Mouse (Mus musculus) C2C12 (cell line): ENCODE measurements around the gene Ccdc173. TPM values are rescaled to one million over a fixed set of nuclear protein-coding genes. Genes with fewer than 3 reads are reported as not detected.

Experiments used
- H3K27me3 ChIP-seq: one replicate; pipeline ENCODE4 v1.6.1; 2011; ENCODE audit not compliant: control insufficient read depth, insufficient read depth, insufficient read length
- H3K36me3 ChIP-seq: one replicate; pipeline ENCODE4 v1.6.1; 2011; ENCODE audit not compliant: control insufficient read depth, insufficient read depth
- H3K4me3 ChIP-seq: one replicate; pipeline ENCODE4 v1.5.1; 2011; ENCODE audit warnings: mild to moderate bottlenecking, control low read depth; ENCODE audit not compliant: poor library complexity, insufficient read depth, severe bottlenecking
- H3K79me2 ChIP-seq: one replicate; pipeline ENCODE4 v1.6.1; 2011; ENCODE audit not compliant: control insufficient read depth, insufficient read depth
- H3K79me3 ChIP-seq: one replicate; pipeline ENCODE4 v1.6.1; 2011; ENCODE audit warnings: low read depth, control low read depth
- H3ac ChIP-seq: one replicate; pipeline ENCODE3; 2011; ENCODE audit warnings: low read depth; ENCODE audit not compliant: control insufficient read depth, insufficient read length
- CEBPB ChIP-seq: IDR thresholded peaks from one replicate; pipeline ENCODE4 v1.6.1; 2011; ENCODE audit warnings: low read depth, mild to moderate bottlenecking, control low read depth, moderate library complexity
- CTCF ChIP-seq: IDR thresholded peaks from one replicate; pipeline ENCODE4 v1.5.1; 2011; ENCODE audit not compliant: control insufficient read depth, insufficient read depth, insufficient read length
- FOSL1 ChIP-seq: IDR thresholded peaks from one replicate; pipeline ENCODE4 v1.8.0; 2011; ENCODE audit warnings: mild to moderate bottlenecking, low read length; ENCODE audit not compliant: poor library complexity, insufficient read depth, severe bottlenecking
- MAX ChIP-seq: IDR thresholded peaks from one replicate; pipeline ENCODE4 v1.6.1; 2011; ENCODE audit warnings: mild to moderate bottlenecking, control low read depth
- MYOD1 ChIP-seq: IDR thresholded peaks from one replicate; pipeline ENCODE4 v1.6.1; 2011; ENCODE audit warnings: low read depth; ENCODE audit not compliant: control insufficient read depth, insufficient read length
- MYOG ChIP-seq: IDR thresholded peaks from one replicate; pipeline ENCODE4 v1.6.1; 2011; ENCODE audit not compliant: control insufficient read depth, insufficient read length; ENCODE audit errors: extremely low read depth
- USF1 ChIP-seq: IDR thresholded peaks from one replicate; pipeline ENCODE4 v1.6.1; 2011; ENCODE audit warnings: low read depth, mild to moderate bottlenecking, control low read depth, moderate library complexity
- polyA plus RNA-seq: library from polyadenylated mRNA; unstranded; fragments of >200 nt; fragmentation: generic; extraction: Trizol; gene quantifications from one replicate; pipeline ENCODE4 v1.2.1, GENCODE M21; 2012; ENCODE audit warnings: missing spikeins

Ccdc173 gene
- polyA plus RNA-seq, 1 experiment = 0.26 TPM

DNA sequence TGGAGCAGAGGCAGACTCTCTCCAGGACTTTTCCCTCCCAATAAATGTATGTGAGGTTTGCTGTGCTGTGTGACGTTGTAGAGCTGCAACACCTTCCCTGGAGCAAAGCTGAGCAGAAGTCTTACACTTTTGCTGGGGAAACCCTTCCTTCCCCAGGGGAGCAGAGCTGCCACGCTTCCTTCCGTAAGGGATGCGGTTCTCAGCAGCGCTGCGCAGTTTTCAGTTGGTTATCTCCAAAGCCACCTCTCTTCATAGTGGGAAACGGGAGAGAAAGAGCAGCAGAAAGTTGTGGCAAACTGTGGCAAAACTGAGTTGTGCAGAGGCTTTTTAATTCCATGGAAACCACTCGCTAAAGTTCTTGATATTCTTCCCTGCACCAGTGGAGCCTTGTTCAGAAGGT lies 14.4 kb upstream of the Ccdc173 start:
- H3K4me3 ChIP-seq = no peak overlapping the region
- no peak overlapping the region for H3ac ChIP-seq
- no peaks in the 10 kb centered on the region for H3K79me3 ChIP-seq
- TF ChIP-seq MAX (no peak), MYOD1 (no peak), MYOG (no peak), USF1 (no peak), CEBPB (no peak), FOSL1 (no peak)
- H3K36me3 ChIP-seq = no peaks in the 10 kb centered on the region
- no peaks in the 10 kb centered on the region for H3K27me3 ChIP-seq
- no peaks in the 10 kb centered on the region for H3K79me2 ChIP-seq

DNA sequence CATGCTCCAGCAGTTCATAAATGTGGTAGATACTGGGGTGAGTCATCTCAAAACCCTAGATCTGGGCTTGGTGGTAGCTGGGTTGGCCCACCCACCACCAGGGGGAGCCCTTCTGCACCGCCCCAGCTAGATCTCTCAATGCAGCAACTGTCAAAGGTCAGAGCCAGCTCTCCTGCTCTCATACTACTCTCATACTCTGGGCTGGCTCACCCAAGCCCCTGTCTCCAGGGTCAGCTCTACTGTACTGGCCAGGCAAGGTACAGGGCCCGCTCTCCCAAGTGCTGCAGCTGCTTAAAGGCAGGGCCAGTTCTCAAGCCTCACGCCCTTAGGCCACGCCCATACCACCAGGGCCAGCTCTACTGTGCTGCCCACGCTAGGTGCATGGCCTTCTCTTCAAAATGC lies 13.5 kb upstream of the Ccdc173 start:
- no peaks in the 10 kb centered on the region for H3K27me3 ChIP-seq
- no peak for TF ChIP-seq CEBPB
- peak; percentile 52 for TF ChIP-seq CTCF
- no peaks in the 10 kb centered on the region for H3K79me3 ChIP-seq
- no peaks in the 10 kb centered on the region for H3K79me2 ChIP-seq
- H3ac ChIP-seq = peak overlapping the region; percentile 4
- no peaks in the 10 kb centered on the region for H3K36me3 ChIP-seq
- no peak overlapping the region for H3K4me3 ChIP-seq

DNA sequence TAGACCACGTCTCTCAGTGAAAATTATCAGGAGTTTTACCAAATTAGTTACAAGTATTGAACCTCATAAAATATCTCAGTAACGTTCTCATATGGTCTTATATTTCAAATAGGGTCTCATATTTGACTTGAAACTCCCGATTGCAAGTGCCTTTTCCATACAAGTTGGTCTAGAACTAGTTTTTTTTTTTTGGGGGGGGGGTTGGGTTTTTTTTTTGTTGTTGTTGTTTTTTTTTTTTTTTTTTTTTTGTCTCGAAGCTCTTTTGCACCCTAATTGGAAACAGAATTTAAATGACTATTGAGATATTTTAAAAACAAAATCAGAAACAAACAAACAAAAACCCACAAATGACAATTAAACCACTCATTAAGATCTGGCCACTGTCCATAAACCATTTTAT lies 1.3 kb upstream of the Ccdc173 start:
- H3K4me3 ChIP-seq = no peak overlapping the region

DNA sequence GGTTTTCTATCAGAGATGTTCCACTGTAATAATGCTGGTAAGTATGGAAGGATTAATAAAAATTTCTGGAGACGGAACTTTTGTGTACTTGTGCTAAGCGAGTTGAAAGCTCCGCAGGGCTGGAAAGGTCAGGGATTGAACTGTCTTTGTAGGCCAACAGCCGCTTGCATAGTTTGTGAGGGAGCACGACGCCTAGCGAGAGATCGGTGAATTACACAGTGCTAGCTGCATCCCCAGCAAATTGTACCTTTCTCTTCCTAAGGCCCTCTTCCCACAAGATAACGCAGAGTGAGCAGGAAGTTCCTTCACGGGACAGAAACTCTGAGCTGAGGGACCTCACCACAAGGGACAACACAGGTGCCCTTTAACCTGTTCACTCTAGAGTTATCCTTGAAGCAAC lies 910 bp upstream of the Ccdc173 start:
- no peaks in the 10 kb centered on the region for H3K79me3 ChIP-seq
- no peak for TF ChIP-seq MAX
- no peak for TF ChIP-seq MYOG
- TF ChIP-seq CTCF = peak; percentile 61
- no peak for TF ChIP-seq USF1
- peaks cover 5% of the 10 kb centered on the region for H3K79me2 ChIP-seq
- H3ac ChIP-seq = no peak overlapping the region
- H3K4me3 ChIP-seq = peak overlapping the region; percentile 67
- no peaks in the 10 kb centered on the region for H3K27me3 ChIP-seq
- peaks cover 25% of the 10 kb centered on the region for H3K36me3 ChIP-seq

More for the DNA sequence above, 1.3 kb upstream of the Ccdc173 start:
- no peak overlapping the region for H3ac ChIP-seq
- TF ChIP-seq FOSL1 (no peak), CEBPB (no peak), MAX (no peak), MYOG (no peak), USF1 (no peak), CTCF (no peak), MYOD1 (no peak)
- H3K36me3 ChIP-seq = peaks cover 29% of the 10 kb centered on the region
- peaks cover 5% of the 10 kb centered on the region for H3K79me2 ChIP-seq
- H3K27me3 ChIP-seq = no peaks in the 10 kb centered on the region
- H3K79me3 ChIP-seq = no peaks in the 10 kb centered on the region

DNA sequence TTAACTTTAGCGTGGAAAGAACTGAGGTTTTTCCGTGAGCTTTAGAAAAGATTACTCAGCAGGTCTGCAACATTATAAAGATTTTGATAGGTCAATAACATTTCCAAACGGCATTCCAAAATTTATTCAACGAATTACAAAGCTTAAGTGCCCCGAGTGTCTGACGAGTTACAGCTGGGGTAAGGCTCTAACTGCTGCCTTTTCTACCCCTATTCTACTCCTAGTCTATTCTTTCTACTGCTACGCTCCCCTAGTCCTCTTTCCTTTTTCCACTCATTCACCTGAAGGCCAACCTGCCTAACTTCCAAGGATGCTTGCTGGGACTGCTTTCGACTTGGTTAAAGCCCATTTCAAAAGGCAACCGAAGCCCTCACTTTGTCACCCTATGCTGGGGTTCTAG lies 401 bp downstream of the Ccdc173 start:
- no peak for TF ChIP-seq MYOG
- no peak for TF ChIP-seq MAX
- no peak for TF ChIP-seq USF1
- Histone ChIP-seq H3K4me3 (peak overlapping the region; percentile 67), H3K79me3 (no peaks in the 10 kb centered on the region), H3K79me2 (peaks cover 5% of the 10 kb centered on the region), H3K36me3 (peaks cover 16% of the 10 kb centered on the region), H3K27me3 (no peaks in the 10 kb centered on the region), H3ac (peak overlapping the region; percentile 37)

DNA sequence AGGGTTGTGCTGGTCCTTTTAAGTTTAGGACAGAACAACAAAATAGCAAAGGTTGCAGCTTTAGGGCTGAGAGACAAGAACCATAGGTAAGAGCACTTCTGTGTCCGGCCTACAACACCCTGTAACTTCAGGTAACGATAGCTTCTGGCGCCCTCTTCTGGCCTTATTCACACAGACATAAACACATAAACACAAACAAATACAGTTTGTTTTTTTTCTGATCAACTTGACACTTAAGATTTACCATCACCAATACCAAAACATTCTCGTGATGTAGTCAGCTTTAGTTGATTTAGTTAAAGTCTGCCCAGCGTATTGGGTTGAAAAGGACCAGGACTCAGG lies 10.6 kb downstream of the Ccdc173 start:
- TF ChIP-seq MAX (no peak), CEBPB (no peak), USF1 (no peak), FOSL1 (no peak), MYOD1 (no peak), MYOG (no peak), CTCF (no peak)
- Histone ChIP-seq H3K4me3 (no peak overlapping the region), H3ac (no peak overlapping the region), H3K36me3 (no peaks in the 10 kb centered on the region), H3K27me3 (no peaks in the 10 kb centered on the region), H3K79me3 (no peaks in the 10 kb centered on the region), H3K79me2 (no peaks in the 10 kb centered on the region)
